Mouse (Mus musculus) testis, adult 2 months (tissue): ENCODE measurements around the gene Hlf.

Experiments
- CTCF ChIP-seq: fragments of 200-500 bp; IDR thresholded peaks from 2 replicates; pipeline ENCODE4 v1.5.1; 2012; ENCODE audit warnings: low read depth, mild to moderate bottlenecking, inconsistent platforms, low read length, moderate library complexity; ENCODE audit not compliant: control insufficient read depth, insufficient read depth, insufficient replicate concordance
- POLR2A ChIP-seq: fragments of 200-500 bp; IDR thresholded peaks from 2 replicates; pipeline ENCODE4 v1.6.1; 2012; ENCODE audit warnings: low read depth, mild to moderate bottlenecking, inconsistent platforms, low read length, moderate library complexity; ENCODE audit not compliant: control insufficient read depth

DNA sequence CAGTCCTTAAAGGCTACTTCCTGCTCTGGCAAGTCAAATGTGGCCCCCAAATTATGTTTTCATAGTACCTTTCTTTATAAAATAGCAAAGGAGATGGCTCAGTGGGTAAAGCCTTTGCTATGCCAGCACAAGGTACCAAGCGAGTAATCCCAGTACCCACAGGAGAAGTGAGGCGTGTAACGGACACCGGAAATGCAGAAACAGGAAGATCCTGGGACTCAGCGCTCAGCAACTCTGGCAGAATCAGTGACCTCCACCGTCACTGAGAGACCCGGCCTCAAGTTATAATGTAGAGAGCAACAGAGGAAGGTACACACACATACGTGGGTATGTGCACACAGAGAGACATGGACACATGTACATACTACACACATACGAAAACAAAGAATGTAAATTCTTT lies 14.3 kb downstream of the Hlf start:
- TF ChIP-seq POLR2A (no peak), CTCF (no peak)
